Mouse (Mus musculus): ENCODE measurements around the gene Def6.

Def6 gene

GRCm38 (mm10) chr17:28277721-28278120 lies 70.1 kb downstream of the Def6 start:
- Histone ChIP-seq H3K36me3 (ENCODE audit: insufficient read depth, low read length) (peaks cover 5% of the 10 kb centered on the region), H3K4me1 (replicated peaks; ENCODE audit: low read depth, low read length) (peaks cover 79% of the 10 kb centered on the region), H3K27me3 (ENCODE audit: insufficient read depth, low read length) (no peaks in the 10 kb centered on the region), H3K9me3 (ENCODE audit: low read length) (no peaks in the 10 kb centered on the region), H3K4me3 (replicated peaks; ENCODE audit: low read length) (no peak overlapping the region)
- no peak for TF ChIP-seq POU5F1 (IDR thresholded peaks at IDR 0.05; ENCODE audit: borderline replicate concordance, low read length)
- no peak for TF ChIP-seq CTCF (conservative IDR thresholded peaks at IDR 0.05; ENCODE audit: low read length)
- TF ChIP-seq NANOG (IDR thresholded peaks at IDR 0.05; ENCODE audit: borderline replicate concordance, low read length) = no peak

GRCm38 (mm10) chr17:28278156-28278555 lies 70.6 kb downstream of the Def6 start:
- no peaks in the 10 kb centered on the region for H3K27me3 ChIP-seq (ENCODE audit: insufficient read depth, low read length)
- H3K4me1 ChIP-seq (replicated peaks; ENCODE audit: low read depth, low read length) = peaks cover 81% of the 10 kb centered on the region
- H3K9me3 ChIP-seq (ENCODE audit: low read length) = no peaks in the 10 kb centered on the region
- no peak overlapping the region for H3K4me3 ChIP-seq (replicated peaks; ENCODE audit: low read length)
- peaks cover 4% of the 10 kb centered on the region for H3K36me3 ChIP-seq (ENCODE audit: insufficient read depth, low read length)
- TF ChIP-seq POU5F1 (IDR thresholded peaks at IDR 0.05; ENCODE audit: borderline replicate concordance, low read length) (no peak), NANOG (IDR thresholded peaks at IDR 0.05; ENCODE audit: borderline replicate concordance, low read length) (no peak), CTCF (conservative IDR thresholded peaks at IDR 0.05; ENCODE audit: low read length) (no peak)
